Mouse (Mus musculus) hindlimb bud, embryonic 11.5 days (tissue): ENCODE measurements around the gene Cst6.

Experiments used
- DNase-seq: peaks from one replicate; pipeline ENCODE4 v3.0.0-alpha.2; 2012; ENCODE audit warnings: low read depth, low spot score; ENCODE audit errors: extremely low spot score

The Cst6 gene

DNA sequence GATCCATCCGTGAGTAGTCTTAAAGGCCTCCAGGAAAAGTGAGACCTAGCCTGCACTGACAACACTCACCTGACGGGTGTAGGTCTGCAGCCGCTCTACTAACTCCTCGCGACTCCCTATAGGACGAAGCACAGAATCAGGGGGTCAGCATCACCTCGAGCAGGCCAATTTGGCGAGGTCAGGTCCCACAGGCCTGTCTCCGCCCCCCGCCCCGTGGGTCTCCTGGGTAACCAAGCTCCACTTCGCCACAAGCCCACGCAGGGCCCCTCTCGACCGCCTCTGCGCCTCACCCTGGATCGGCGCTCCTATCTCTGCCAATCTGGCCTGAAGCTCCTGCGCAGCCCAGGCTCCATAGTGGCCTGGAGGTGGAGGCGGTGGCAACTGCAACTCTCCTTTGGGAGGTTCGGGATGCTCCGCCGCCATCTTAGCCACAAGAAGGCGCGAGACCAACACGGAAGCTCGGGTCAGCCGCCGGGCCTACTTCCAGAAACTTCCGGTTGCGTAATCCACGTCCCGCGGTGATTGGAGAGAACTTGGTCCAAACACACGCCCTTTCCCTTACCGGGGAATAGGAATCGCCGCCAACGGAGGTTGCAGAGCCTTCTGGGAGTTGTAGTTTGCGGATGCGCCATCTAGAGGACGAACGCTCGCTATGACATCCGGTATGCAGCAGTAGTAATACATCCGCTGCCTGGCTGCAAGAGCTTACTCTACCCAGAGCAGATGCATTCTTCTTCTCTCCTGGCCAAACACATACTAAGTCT lies 54.2 kb downstream of the Cst6 start, which contains the start of gene Sf3b2:
TSS of gene Sf3b2 (minus strand) at position 484 of the 764 bp plus-strand sequence.
- peak; percentile 99 for DNase-seq
